Mouse (Mus musculus): ENCODE measurements at regions not wholly inside any gene's neighbourhood (a gene's known extent, or its start where the extent isn't known, plus 50 kb on each side); places are given as distances from the start of the nearest gene placed in this dataset.
"Not testable (repeated sequence)": the region's sequence is repeated elsewhere in the genome, so short reads cannot be mapped to it uniquely, and the experiment has no call there.

- TF ChIP-seq CTCF (IDR thresholded peaks at IDR 0.05; ENCODE audit: insufficient read depth, low read depth, low read length): no peak
- no peak for TF ChIP-seq POLR2A (IDR thresholded peaks at IDR 0.05; ENCODE audit: insufficient read depth, low read depth, low read length)
- Histone ChIP-seq H3K4me3 (ENCODE audit: insufficient read depth, low read depth, low read length) (no peak overlapping the region), H3K27ac (ENCODE audit: insufficient read depth, low read depth, low read length) (no peak overlapping the region), H3K4me1 (ENCODE audit: control insufficient read depth, insufficient read depth, low read length) (no peaks in the 10 kb centered on the region)
- 81% methylated on average over 2 of the region's 2 CpGs for WGBS
Observed at GRCm38 (mm10) chr14:68744661-68745060, 549.4 kb downstream of the Synb start.

GRCm38 (mm10) chr14:68738474-68738873 is 555.6 kb downstream of the Synb start:
- no peak overlapping the region for H3K27ac ChIP-seq (ENCODE audit: insufficient read depth, low read depth, low read length)
- no peak overlapping the region for H3K4me3 ChIP-seq (ENCODE audit: insufficient read depth, low read depth, low read length)
- no CpG with 5 or more reads among the region's 1 CpGs for WGBS
- no peaks in the 10 kb centered on the region for H3K4me1 ChIP-seq (ENCODE audit: control insufficient read depth, insufficient read depth, low read length)
- TF ChIP-seq CTCF (IDR thresholded peaks at IDR 0.05; ENCODE audit: insufficient read depth, low read depth, low read length): no peak
- TF ChIP-seq POLR2A (IDR thresholded peaks at IDR 0.05; ENCODE audit: insufficient read depth, low read depth, low read length): no peak

GRCm38 (mm10) chr14:68735756-68736155 is 558.3 kb downstream of the Synb start:
- H3K27ac ChIP-seq (ENCODE audit: insufficient read depth, low read depth, low read length); H3K4me3 ChIP-seq (ENCODE audit: insufficient read depth, low read depth, low read length); H3K4me1 ChIP-seq (ENCODE audit: control insufficient read depth, insufficient read depth, low read length): not testable (repeated sequence)
- 17% methylated on average over 2 of the region's 2 CpGs for WGBS

- no peaks in the 10 kb centered on the region for H3K4me1 ChIP-seq (ENCODE audit: control insufficient read depth, insufficient read depth, low read length)
- H3K27ac ChIP-seq (ENCODE audit: insufficient read depth, low read depth, low read length): no peak overlapping the region
- no peak overlapping the region for H3K4me3 ChIP-seq (ENCODE audit: insufficient read depth, low read depth, low read length)
- WGBS: 63% methylated on average over 6 of the region's 6 CpGs
- TF ChIP-seq CTCF (IDR thresholded peaks at IDR 0.05; ENCODE audit: insufficient read depth, low read depth, low read length) (no peak), POLR2A (IDR thresholded peaks at IDR 0.05; ENCODE audit: insufficient read depth, low read depth, low read length) (no peak)
Observed at GRCm38 (mm10) chr14:68721156-68721555, 572.9 kb downstream of the Synb start.

- TF ChIP-seq POLR2A (IDR thresholded peaks at IDR 0.05; ENCODE audit: insufficient read depth, low read depth, low read length) (no peak), CTCF (IDR thresholded peaks at IDR 0.05; ENCODE audit: insufficient read depth, low read depth, low read length) (no peak)
- H3K4me3 ChIP-seq (ENCODE audit: insufficient read depth, low read depth, low read length): no peak overlapping the region
- no peak overlapping the region for H3K27ac ChIP-seq (ENCODE audit: insufficient read depth, low read depth, low read length)
- WGBS: 89% methylated on average over 9 of the region's 9 CpGs
- H3K4me1 ChIP-seq (ENCODE audit: control insufficient read depth, insufficient read depth, low read length): no peaks in the 10 kb centered on the region
Observed at GRCm38 (mm10) chr14:68719429-68720160, 574.5 kb downstream of the Synb start.

GRCm38 (mm10) chr14:68718846-68719245 is 575.3 kb downstream of the Synb start:
- WGBS: 88% methylated on average over 6 of the region's 6 CpGs
- no peak overlapping the region for H3K4me3 ChIP-seq (ENCODE audit: insufficient read depth, low read depth, low read length)
- no peaks in the 10 kb centered on the region for H3K4me1 ChIP-seq (ENCODE audit: control insufficient read depth, insufficient read depth, low read length)
- no peak for TF ChIP-seq CTCF (IDR thresholded peaks at IDR 0.05; ENCODE audit: insufficient read depth, low read depth, low read length)
- no peak for TF ChIP-seq POLR2A (IDR thresholded peaks at IDR 0.05; ENCODE audit: insufficient read depth, low read depth, low read length)
- H3K27ac ChIP-seq (ENCODE audit: insufficient read depth, low read depth, low read length): no peak overlapping the region
